Mouse (Mus musculus) liver, adult 2 months (tissue): Measurements from ENCODE around the gene Tax1bp3.

Experiments used
- CTCF ChIP-seq: fragments of 200-500 bp; IDR thresholded peaks from 2 replicates; pipeline ENCODE4 v1.5.1; 2011; ENCODE audit warnings: low read depth, low read length, control low read depth
- POLR2A ChIP-seq: fragments of 200-500 bp; IDR thresholded peaks from 2 replicates; pipeline ENCODE4 v1.6.1; 2011; ENCODE audit warnings: low read length, control low read depth; ENCODE audit not compliant: insufficient read depth; ENCODE audit errors: extremely low read depth

- TF ChIP-seq CTCF = no peak
- TF ChIP-seq POLR2A = no peak
Observed at GRCm38 (mm10) chr11:73175612-73176011, 1.3 kb upstream of the Tax1bp3 start.
